Mouse (Mus musculus): ENCODE measurements around the gene Gabrr3.

GRCm38 (mm10) chr16:59401102-59401501, 6.0 kb upstream of the Gabrr3 start:
- no peak for TF ChIP-seq POLR2A (IDR thresholded peaks at IDR 0.05; ENCODE audit: low read depth, low read length)
- TF ChIP-seq CTCF (IDR thresholded peaks at IDR 0.05; ENCODE audit: borderline replicate concordance, insufficient read depth, low read length): no peak
